Mouse (Mus musculus) CD4-positive naive resting alpha-beta T cell, adult 57 days (primary cell): Measurements from ENCODE around the gene Matn4. TPM values are rescaled to one million over a fixed set of nuclear protein-coding genes. Genes with fewer than 3 reads are reported as not detected.

ENCODE experiments used
- total RNA-seq: library from RNA; stranded (reverse); gene quantifications from one replicate; pipeline ENCODE4 v1.2.4, GENCODE M21; 2023

The Matn4 gene
- total RNA-seq, result 0.65 TPM

GRCm38 (mm10) chr2:164405060-164405459 is at the start of gene Matn4:
Gene Matn4 (minus strand): TSS chr2:164405160.

GRCm38 (mm10) chr2:164443460-164444000 is 38.6 kb upstream of the Matn4 start, which contains the start of gene Sdc4:
Gene Sdc4 (minus strand): TSS chr2:164443887.

GRCm38 (mm10) chr2:164402906-164403305 is 2.1 kb downstream of the Matn4 start, which contains the start of gene Rbpjl:
Gene Rbpjl (plus strand): TSS chr2:164403141.

GRCm38 (mm10) chr2:164389020-164389419 is 15.9 kb downstream of the Matn4 start, which contains the start of gene Slpi:
Gene Slpi (minus strand): TSS chr2:164389095.

Other genes starting within 250 kb of the Matn4 start
- not detected for gene Kcns1, start 234.0 kb downstream of the Matn4 start, total RNA-seq
- not detected for gene Wfdc5, start 222.4 kb downstream of the Matn4 start, total RNA-seq
- not detected for gene Wfdc12, start 214.6 kb downstream of the Matn4 start, total RNA-seq
- not detected for gene Wfdc15a, start 205.0 kb downstream of the Matn4 start, total RNA-seq
- not detected for gene Wfdc15b, start 183.5 kb downstream of the Matn4 start, total RNA-seq
- gene Svs2, start 166.7 kb downstream of the Matn4 start, total RNA-seq, result not detected
- not detected for gene Svs3b, start 148.5 kb downstream of the Matn4 start, total RNA-seq
- not detected for gene Svs4, start 126.7 kb downstream of the Matn4 start, total RNA-seq
- gene Svs3a, start 115.9 kb downstream of the Matn4 start, total RNA-seq, result not detected
- gene Svs6, start 88.4 kb downstream of the Matn4 start, total RNA-seq, result not detected
- not detected for gene Svs5, start 72.4 kb downstream of the Matn4 start, total RNA-seq
- 15.5 TPM for gene Slpi, start 16.1 kb downstream of the Matn4 start, total RNA-seq
- not detected for gene Rbpjl, start 2.0 kb downstream of the Matn4 start, total RNA-seq
- gene Sdc4, start 38.7 kb upstream of the Matn4 start, total RNA-seq, result 7.3 TPM
- gene Sys1, start 51.8 kb upstream of the Matn4 start, total RNA-seq, result 49.4 TPM
- 4.0 TPM for gene Gm20458, start 55.8 kb upstream of the Matn4 start, total RNA-seq
- gene Trp53tg5, start 68.6 kb upstream of the Matn4 start, total RNA-seq, result not detected
- gene Dbndd2, start 80.9 kb upstream of the Matn4 start, total RNA-seq, result 3.6 TPM
- 61.4 TPM for gene Pigt, start 92.4 kb upstream of the Matn4 start, total RNA-seq
- gene Wfdc2, start 157.3 kb upstream of the Matn4 start, total RNA-seq, result 1.9 TPM
- not detected for gene Spint3, start 168.3 kb upstream of the Matn4 start, total RNA-seq
- gene Wfdc6a, start 180.3 kb upstream of the Matn4 start, total RNA-seq, result not detected
- not detected for gene Eppin, start 188.4 kb upstream of the Matn4 start, total RNA-seq
- not detected for gene Wfdc6b, start 208.4 kb upstream of the Matn4 start, total RNA-seq
- gene Wfdc8, start 208.5 kb upstream of the Matn4 start, total RNA-seq, result not detected
- gene Wfdc16, start 233.6 kb upstream of the Matn4 start, total RNA-seq, result not detected